In genomic region chr4:57243312-57243711, GRCm38 (mm10) we compare ENCODE assay signal across 31 mouse cellular contexts. TPM values are rescaled to one million over a fixed set of nuclear protein-coding genes. Genes with fewer than 3 reads are reported as not detected.
DNase-seq lines count a peak whose midpoint lies in the region; TF ChIP-seq lines count a peak whose summit lies in the region.
"Had no signal": no experiment of that assay in that cellular context is flagged by ENCODE, and none has a peak within 500 bp of the region (broad histone marks: within the 10 kb centered on the region; RNA-seq: fewer than 3 reads in every experiment).

No protein-coding gene starts in this region.

- no peaks in the 10 kb centered on the region for H3K27me3 ChIP-seq in heart, embryonic 10.5 days (ENCODE audit: insufficient read depth, poor library complexity, severe bottlenecking)
- no peaks in the 10 kb centered on the region for H3K27me3 ChIP-seq in testis, adult 2 months (ENCODE audit: control insufficient read depth, insufficient read depth, low read length)
- H3K27me3 ChIP-seq: embryonic facial prominence, embryonic 13.5 days; forebrain, embryonic 12.5 days; hindbrain, embryonic 12.5 days; intestine, embryonic 15.5 days; midbrain, embryonic 15.5 days had no signal

- H3K36me3 ChIP-seq in heart, embryonic 10.5 days, result no peaks in the 10 kb centered on the region
- no peaks in the 10 kb centered on the region for H3K36me3 ChIP-seq in testis, adult 2 months (ENCODE audit: control insufficient read depth, insufficient read depth, low read length)
- H3K36me3 ChIP-seq: embryonic facial prominence, embryonic 13.5 days; forebrain, embryonic 12.5 days; hindbrain, embryonic 12.5 days; intestine, embryonic 15.5 days; midbrain, embryonic 15.5 days had no signal

- TF ChIP-seq CTCF in testis, adult 2 months (IDR thresholded peaks at IDR 0.05; ENCODE audit: control insufficient read depth, insufficient read depth, insufficient replicate concordance, low read depth, low read length), result no peak

- WGBS in heart, embryonic 10.5 days, result 52% methylated on average over 11 of the region's 11 CpGs

- no peak overlapping the region for H3K4me3 ChIP-seq in heart, embryonic 10.5 days
- H3K4me3 ChIP-seq in testis, adult 2 months (ENCODE audit: control insufficient read depth, low read depth, low read length), result peak overlapping the region; percentile 56
- H3K4me3 ChIP-seq: embryonic facial prominence, embryonic 13.5 days; erythroblast, embryonic 14.5 days; forebrain, embryonic 12.5 days; hindbrain, embryonic 12.5 days; intestine, embryonic 15.5 days; midbrain, embryonic 15.5 days had no signal

- no peak for TF ChIP-seq POLR2A in testis, adult 2 months (IDR thresholded peaks at IDR 0.05; ENCODE audit: control insufficient read depth, low read depth, low read length)

- DNase-seq in heart, embryonic 10.5 days (ENCODE audit: low spot score), result no peak
- DNase-seq in heart, postnatal 25 days (ENCODE audit: low spot score), result no peak
- DNase-seq in testis, postnatal 14 days (ENCODE audit: low spot score), result no peak
- DNase-seq in retina, embryonic 14.5 days (ENCODE audit: low spot score), result peak; percentile 42
- no peak for DNase-seq in spleen, postnatal 10 days (ENCODE audit: low spot score in 2 of 2)
- no peak for DNase-seq in kidney, postnatal 14 days
- DNase-seq: adrenal gland, postnatal 25 days; B cell, adult 2 months; cerebellum, adult 2 months; cerebellum, postnatal 14 days; gastrocnemius, postnatal 14 days; heart, adult 11 months; heart, postnatal 36 days; kidney, adult 8-10 months; kidney, postnatal 10 days; layer of hippocampus, adult 9-11 months; liver; lung, adult 2 months; lung, postnatal 36 days; right cerebral cortex, postnatal 4 days; thymus, adult 18-20 months; thymus, postnatal 25 days had no signal

- H3K9me3 ChIP-seq in heart, embryonic 10.5 days, result no peaks in the 10 kb centered on the region
- H3K9me3 ChIP-seq: embryonic facial prominence, embryonic 13.5 days; forebrain, embryonic 12.5 days; hindbrain, embryonic 12.5 days; intestine, embryonic 15.5 days; midbrain, embryonic 15.5 days had no signal

- peaks cover 16% of the 10 kb centered on the region for H3K4me1 ChIP-seq in heart, embryonic 10.5 days
- no peaks in the 10 kb centered on the region for H3K4me1 ChIP-seq in testis, adult 2 months (ENCODE audit: control insufficient read depth, insufficient read depth, low read length)
- H3K4me1 ChIP-seq: forebrain, embryonic 12.5 days; hindbrain, embryonic 12.5 days; midbrain, embryonic 15.5 days had no signal

- H3K27ac ChIP-seq in heart, embryonic 10.5 days, result peak overlapping the region; percentile 6; the same call in 1 of the 2 replicates
- no peak overlapping the region for H3K27ac ChIP-seq in testis, adult 2 months (ENCODE audit: control insufficient read depth, insufficient read depth, low read depth, low read length)
- H3K27ac ChIP-seq: embryonic facial prominence, embryonic 13.5 days; forebrain, embryonic 12.5 days; hindbrain, embryonic 12.5 days; hindbrain, postnatal 0 days; intestine, embryonic 15.5 days; liver, embryonic 14.5 days; midbrain, embryonic 15.5 days had no signal

- intact Hi-C loops in heart, postnatal 25 days (cut with DNase I), result no loop called here

RNA-seq across cellular contexts. Expression of gene Ptpn3, which starts 58.3 kb away (rescaled TPM):
- polyA plus RNA-seq in heart, embryonic 10.5 days (2016; fragmentation: Nextera tagmentation; extraction: Ambion mirVana), result 0.90 and 1.7 TPM in 2 replicates
- 10 to 100 TPM; 31.6 to 36.7 TPM for total RNA-seq in heart, postnatal 25 days (2021)
- polyA plus RNA-seq in testis, adult 2 months (2012; rRNA removed), result 0.42 and 1.4 TPM in 2 replicates
- polyA plus RNA-seq: erythroblast, embryonic 14.5 days had no signal
